Mouse (Mus musculus) cortical plate, adult 2 months (tissue): ENCODE data around the gene Naa40.

ENCODE experiments used
- CTCF ChIP-seq: fragments of 200-500 bp; IDR thresholded peaks from 2 replicates; pipeline ENCODE4 v1.5.1; 2011; ENCODE audit warnings: mild to moderate bottlenecking, control low read depth, low read length; ENCODE audit not compliant: insufficient read depth; ENCODE audit errors: extremely low read depth
- POLR2A ChIP-seq: fragments of 200-500 bp; IDR thresholded peaks from 2 replicates; pipeline ENCODE4 v1.6.1; 2011; ENCODE audit warnings: mild to moderate bottlenecking, low read length, control low read depth; ENCODE audit not compliant: insufficient read depth; ENCODE audit errors: extremely low read depth

- TF ChIP-seq POLR2A, result no peak
- peak; percentile 53; the same call in 1 of the 2 replicates for TF ChIP-seq CTCF
Measured at GRCm38 (mm10) chr19:7279114-7279513, 38.1 kb upstream of the Naa40 start.
